Mouse (Mus musculus) heart, embryonic 16.5 days (tissue): ENCODE results near the gene Cdk17. TPM values are rescaled to one million over a fixed set of nuclear protein-coding genes. Genes with fewer than 3 reads are reported as not detected.
A peak's percentile ranks its signal among the peaks of the same experiment; 100 is the strongest.

Source experiments
- ATAC-seq: fragments of 200-750 bp; cut with Nextera tagmentation; replicated peaks from 2 replicates; pipeline ENCODE4 v1.8.0; 2017; ENCODE audit warnings: moderate number of reproducible peaks; ENCODE audit not compliant: insufficient read depth, low FRiP score; ENCODE audit errors: extremely low read depth
- H3K27ac ChIP-seq: fragments of 300-500 bp; sonication (generic); 2 replicates; pipeline ENCODE4 v1.5.1; 2014; ENCODE audit warnings: mild to moderate bottlenecking, low read length, control low read depth, moderate library complexity
- H3K27me3 ChIP-seq: fragments of 300-500 bp; sonication (generic); 2 replicates; pipeline ENCODE4 v1.6.1; 2014; ENCODE audit warnings: low read length, mixed read lengths; ENCODE audit not compliant: control insufficient read depth, insufficient read depth
- H3K36me3 ChIP-seq: fragments of 300-500 bp; sonication (generic); 2 replicates; pipeline ENCODE4 v1.6.1; 2014; ENCODE audit not compliant: control insufficient read depth, insufficient read depth
- H3K4me1 ChIP-seq: fragments of 300-500 bp; sonication (generic); 2 replicates; pipeline ENCODE4 v1.6.1; 2014; ENCODE audit warnings: low read length, mixed read lengths; ENCODE audit not compliant: control insufficient read depth, insufficient read depth
- H3K4me2 ChIP-seq: fragments of 300-500 bp; sonication (generic); 2 replicates; pipeline ENCODE4 v1.6.1; 2014; ENCODE audit warnings: low read depth, mild to moderate bottlenecking, control low read depth, low read length
- H3K4me3 ChIP-seq: fragments of 300-500 bp; sonication (generic); 2 replicates; pipeline ENCODE4 v1.5.1; 2014; ENCODE audit warnings: mild to moderate bottlenecking, control low read depth, low read length
- H3K9ac ChIP-seq: fragments of 300-500 bp; sonication (generic); 2 replicates; pipeline ENCODE4 v1.6.1; 2014; ENCODE audit warnings: low read length, control low read depth
- H3K9me3 ChIP-seq: fragments of 300-500 bp; sonication (generic); replicated peaks from 2 replicates; pipeline ENCODE4 v1.6.1; 2016; ENCODE audit warnings: low read length; ENCODE audit not compliant: control insufficient read depth
- WGBS: fragments of 180-500 bp; shearing (Covaris S2); extraction: QIAGEN DNeasy Blood & Tissue Kit; methylation state at CpG from one replicate; pipeline ENCODE4 v1.1.7; 2014; 5-methylcytosine and 5-hydroxymethylcytosine counted together
- polyA plus RNA-seq: library from polyadenylated mRNA; unstranded; fragments of >200 nt; fragmentation: Nextera tagmentation; extraction: Ambion mirVana; gene quantifications from 2 replicates; pipeline ENCODE4 v1.2.1, GENCODE M21; 2015

Cdk17 gene
- polyA plus RNA-seq, 1 experiment from 2014 or later = 14.9 TPM

DNA sequence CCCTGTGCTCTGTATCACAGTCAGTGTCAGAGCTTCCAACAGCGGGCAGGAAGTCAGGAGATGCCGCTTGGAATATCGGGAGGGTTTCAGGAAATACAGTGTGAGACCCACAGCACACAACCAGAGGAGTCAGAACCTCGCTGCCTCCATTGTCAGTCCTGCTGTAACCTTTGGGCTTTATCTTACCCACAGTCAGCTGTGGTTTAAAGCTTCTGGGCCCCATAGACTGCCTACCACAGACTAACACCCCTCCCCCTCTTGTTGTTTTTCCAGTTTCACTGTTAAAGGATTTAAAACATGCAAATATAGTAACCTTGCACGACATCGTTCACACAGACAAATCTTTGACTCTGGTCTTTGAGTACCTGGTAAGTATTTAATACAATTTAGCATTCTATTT lies 65.1 kb downstream of the Cdk17 start:
- no peaks in the 10 kb centered on the region for H3K9me3 ChIP-seq
- WGBS = 61% methylated on average over 6 of the region's 6 CpGs
- H3K4me3 ChIP-seq = no peak overlapping the region
- H3K9ac ChIP-seq = no peak overlapping the region
- no peaks in the 10 kb centered on the region for H3K27me3 ChIP-seq
- peaks cover 7% of the 10 kb centered on the region for H3K4me1 ChIP-seq
- no peak overlapping the region for H3K27ac ChIP-seq
- no peak overlapping the region for H3K4me2 ChIP-seq
- no peak for ATAC-seq
- H3K36me3 ChIP-seq = peaks cover 14% of the 10 kb centered on the region; the same call in 1 of the 2 replicates

GRCm38 (mm10) chr10:93227921-93228320 lies 67.2 kb downstream of the Cdk17 start:
- Histone ChIP-seq H3K27ac (peak overlapping the region; percentile 24; the same call in 1 of the 2 replicates), H3K4me1 (peaks cover 7% of the 10 kb centered on the region), H3K4me2 (no peak overlapping the region), H3K4me3 (no peak overlapping the region), H3K36me3 (peaks cover 19% of the 10 kb centered on the region), H3K9me3 (no peaks in the 10 kb centered on the region), H3K27me3 (no peaks in the 10 kb centered on the region), H3K9ac (no peak overlapping the region)
- no peak for ATAC-seq
- WGBS = 40% methylated on average over 8 of the region's 8 CpGs

DNA sequence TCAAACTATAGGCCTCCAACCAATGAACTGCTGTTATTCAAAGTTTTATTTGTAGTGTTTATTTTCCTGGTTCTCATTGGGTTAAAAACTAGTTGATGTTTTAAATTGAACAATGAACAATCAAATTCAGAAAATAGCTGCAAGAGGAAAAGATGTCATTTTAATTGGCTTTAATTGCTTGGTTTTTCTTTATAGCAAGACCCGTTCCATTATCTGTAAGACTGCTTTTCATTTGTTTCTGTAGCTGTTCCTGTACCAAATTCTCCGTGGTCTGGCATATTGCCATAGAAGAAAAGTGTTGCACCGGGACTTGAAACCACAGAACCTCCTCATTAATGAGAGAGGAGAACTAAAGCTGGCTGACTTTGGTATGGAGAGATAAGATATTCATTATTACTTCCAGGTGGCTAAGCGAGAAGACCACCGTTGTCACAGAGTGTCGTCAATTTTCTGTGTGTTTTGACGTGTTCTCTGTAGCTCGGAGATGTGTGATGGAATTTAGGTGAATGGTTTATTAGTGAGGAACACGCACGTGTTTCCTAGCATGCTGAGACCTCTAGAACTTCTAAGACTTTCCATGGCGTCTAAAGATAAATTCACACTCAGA lies 67.8 kb downstream of the Cdk17 start:
- Histone ChIP-seq H3K27me3 (no peaks in the 10 kb centered on the region), H3K36me3 (peaks cover 23% of the 10 kb centered on the region), H3K9ac (no peak overlapping the region), H3K4me1 (peaks cover 7% of the 10 kb centered on the region), H3K9me3 (no peaks in the 10 kb centered on the region), H3K4me3 (no peak overlapping the region), H3K27ac (no peak overlapping the region), H3K4me2 (no peak overlapping the region)
- 55% methylated on average over 11 of the region's 11 CpGs for WGBS
- ATAC-seq = no peak

- Histone ChIP-seq H3K4me1 (peaks cover 7% of the 10 kb centered on the region), H3K27me3 (no peaks in the 10 kb centered on the region), H3K4me2 (no peak overlapping the region), H3K36me3 (peaks cover 26% of the 10 kb centered on the region), H3K4me3 (no peak overlapping the region), H3K9ac (no peak overlapping the region), H3K9me3 (no peaks in the 10 kb centered on the region), H3K27ac (no peak overlapping the region)
- 85% methylated on average over 4 of the region's 4 CpGs for WGBS
- ATAC-seq = no peak
Measured at GRCm38 (mm10) chr10:93231490-93231889, 70.8 kb downstream of the Cdk17 start.

DNA sequence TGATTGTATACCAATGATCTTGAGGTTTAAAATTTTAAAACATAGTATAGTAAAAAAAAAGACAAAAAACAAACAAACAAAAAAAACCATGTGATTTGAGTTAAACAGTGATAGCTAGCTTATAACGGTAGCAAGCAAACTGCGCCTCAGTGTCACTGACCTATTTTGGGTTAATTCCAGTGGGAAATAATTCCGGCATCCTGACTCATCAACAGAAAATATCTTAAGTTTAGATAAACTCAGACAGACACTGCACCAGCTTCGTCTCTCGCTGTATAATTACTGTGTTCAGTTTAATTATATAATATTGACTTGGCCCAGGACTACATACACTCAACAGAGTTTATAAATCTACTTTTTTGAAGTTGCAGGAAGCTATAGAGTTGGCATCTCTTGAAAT lies 71.2 kb downstream of the Cdk17 start:
- Histone ChIP-seq H3K9ac (no peak overlapping the region), H3K36me3 (peaks cover 24% of the 10 kb centered on the region), H3K27ac (no peak overlapping the region), H3K9me3 (no peaks in the 10 kb centered on the region), H3K4me2 (no peak overlapping the region), H3K4me1 (peaks cover 7% of the 10 kb centered on the region), H3K4me3 (no peak overlapping the region), H3K27me3 (no peaks in the 10 kb centered on the region)
- no peak for ATAC-seq
- 88% methylated on average over 5 of the region's 5 CpGs for WGBS

DNA sequence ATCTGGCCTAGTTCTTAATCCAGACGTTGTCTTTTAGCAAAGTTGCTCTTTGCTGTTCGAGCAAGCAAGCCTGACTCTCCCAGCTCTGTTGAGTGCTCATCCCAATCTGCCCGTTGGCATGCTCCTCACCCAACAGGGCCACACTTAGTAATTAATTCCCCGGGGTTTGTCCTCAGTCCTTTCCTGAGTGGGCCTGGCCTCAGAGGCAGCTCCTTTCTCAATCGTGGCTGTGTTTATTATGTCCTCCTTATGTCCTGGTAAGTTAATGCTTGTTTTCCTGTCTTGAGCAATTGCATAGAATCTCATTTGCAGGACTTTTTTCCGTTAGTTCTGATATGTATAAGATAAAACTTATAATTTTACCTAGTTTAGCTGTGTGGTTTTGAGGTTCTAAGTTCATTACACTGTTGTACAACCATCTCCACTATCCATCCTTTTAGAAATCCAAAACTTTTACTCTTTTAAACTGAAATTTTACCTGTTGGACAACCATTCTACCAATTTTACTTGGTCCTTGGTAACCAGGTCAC lies 73.1 kb downstream of the Cdk17 start:
- Histone ChIP-seq H3K27ac (no peak overlapping the region), H3K4me3 (no peak overlapping the region), H3K9me3 (no peaks in the 10 kb centered on the region), H3K4me2 (no peak overlapping the region), H3K27me3 (no peaks in the 10 kb centered on the region), H3K9ac (no peak overlapping the region), H3K36me3 (peaks cover 39% of the 10 kb centered on the region), H3K4me1 (no peaks in the 10 kb centered on the region)
- ATAC-seq = no peak
- 83% methylated on average over 6 of the region's 6 CpGs for WGBS

- Histone ChIP-seq H3K27me3 (no peaks in the 10 kb centered on the region), H3K4me3 (no peak overlapping the region), H3K4me1 (peaks cover 6% of the 10 kb centered on the region), H3K4me2 (no peak overlapping the region), H3K36me3 (peaks cover 41% of the 10 kb centered on the region), H3K27ac (no peak overlapping the region), H3K9ac (no peak overlapping the region), H3K9me3 (no peaks in the 10 kb centered on the region)
- no peak for ATAC-seq
- WGBS = 89% methylated on average over 9 of the region's 9 CpGs
Measured at GRCm38 (mm10) chr10:93234692-93235091, 74.0 kb downstream of the Cdk17 start.

DNA sequence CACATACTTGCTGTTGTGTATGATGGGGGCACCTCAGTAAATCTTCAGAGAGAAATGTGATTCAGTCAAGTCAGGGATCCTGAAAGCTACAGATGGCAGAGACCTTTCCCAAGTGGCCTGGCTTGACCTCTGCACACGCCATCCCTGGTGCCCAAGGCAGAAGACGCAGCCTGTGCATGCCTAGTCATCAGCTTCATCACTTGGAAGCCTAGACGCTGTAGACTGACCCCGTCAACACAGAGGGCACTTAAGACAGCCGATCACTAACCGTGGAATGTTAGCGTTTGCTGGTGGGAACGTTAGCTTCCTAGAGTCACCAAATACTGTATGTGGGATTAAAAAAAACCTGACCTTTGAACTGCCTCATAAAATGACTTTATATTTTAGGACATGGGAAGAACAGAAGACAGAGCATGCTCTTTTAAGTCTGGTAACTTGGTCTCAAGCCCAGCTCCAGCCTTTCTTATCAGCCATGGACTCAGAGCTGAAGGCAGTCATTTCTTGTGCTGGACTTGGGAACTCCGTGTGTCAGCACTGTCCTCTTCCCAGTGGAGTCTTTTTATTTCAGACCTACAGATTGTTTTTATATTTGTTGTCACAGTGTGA lies 78.6 kb downstream of the Cdk17 start:
- Histone ChIP-seq H3K27me3 (no peaks in the 10 kb centered on the region), H3K9ac (no peak overlapping the region), H3K9me3 (no peaks in the 10 kb centered on the region), H3K4me3 (no peak overlapping the region), H3K4me2 (no peak overlapping the region), H3K36me3 (peaks cover 37% of the 10 kb centered on the region), H3K27ac (peak overlapping the region; percentile 3), H3K4me1 (peaks cover 10% of the 10 kb centered on the region)
- peak; percentile 60; the same call in 1 of the 2 replicates for ATAC-seq
- WGBS = 41% methylated on average over 9 of the region's 9 CpGs

DNA sequence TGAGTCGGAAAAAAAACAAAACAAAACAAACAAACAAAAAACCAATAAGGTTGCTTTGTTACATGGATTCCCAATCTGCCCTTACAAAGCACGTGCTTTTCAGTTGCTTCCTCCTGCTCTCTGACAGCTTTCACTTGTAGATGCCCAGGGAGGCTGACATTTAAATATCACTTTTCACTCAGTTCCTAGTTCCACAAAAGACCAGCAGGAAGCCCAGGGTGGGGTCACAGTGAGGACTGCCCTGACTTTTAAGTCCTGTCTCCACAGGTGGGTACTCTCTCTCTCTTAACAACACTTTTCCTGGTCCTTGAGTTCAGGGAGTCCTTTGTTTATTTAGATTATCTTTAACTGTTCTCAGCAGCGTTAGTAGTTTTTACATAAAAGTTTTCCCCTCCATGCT lies 81.5 kb downstream of the Cdk17 start:
- WGBS = 39% methylated on average over 3 of the region's 3 CpGs
- H3K27me3 ChIP-seq = no peaks in the 10 kb centered on the region
- ATAC-seq = no peak
- peaks cover 10% of the 10 kb centered on the region for H3K4me1 ChIP-seq
- no peak overlapping the region for H3K4me3 ChIP-seq
- peaks cover 30% of the 10 kb centered on the region for H3K36me3 ChIP-seq
- H3K9me3 ChIP-seq = no peaks in the 10 kb centered on the region
- H3K4me2 ChIP-seq = no peak overlapping the region
- H3K27ac ChIP-seq = no peak overlapping the region
- no peak overlapping the region for H3K9ac ChIP-seq
